Mouse (Mus musculus) C2C12 (cell line): Measurements from ENCODE around the gene Trh. TPM values are rescaled to one million over a fixed set of nuclear protein-coding genes. Genes with fewer than 3 reads are reported as not detected.
A peak's percentile ranks its signal among the peaks of the same experiment; 100 is the strongest.

Source experiments
- H3K27me3 ChIP-seq: one replicate; pipeline ENCODE4 v1.6.1; 2011; ENCODE audit not compliant: control insufficient read depth, insufficient read depth, insufficient read length
- H3K36me3 ChIP-seq: one replicate; pipeline ENCODE4 v1.6.1; 2011; ENCODE audit not compliant: control insufficient read depth, insufficient read depth
- H3K4me3 ChIP-seq: one replicate; pipeline ENCODE4 v1.5.1; 2011; ENCODE audit warnings: mild to moderate bottlenecking, control low read depth; ENCODE audit not compliant: poor library complexity, insufficient read depth, severe bottlenecking
- H3K79me2 ChIP-seq: one replicate; pipeline ENCODE4 v1.6.1; 2011; ENCODE audit not compliant: control insufficient read depth, insufficient read depth
- H3K79me3 ChIP-seq: one replicate; pipeline ENCODE4 v1.6.1; 2011; ENCODE audit warnings: low read depth, control low read depth
- H3ac ChIP-seq: one replicate; pipeline ENCODE3; 2011; ENCODE audit warnings: low read depth; ENCODE audit not compliant: control insufficient read depth, insufficient read length
- CEBPB ChIP-seq: IDR thresholded peaks from one replicate; pipeline ENCODE4 v1.6.1; 2011; ENCODE audit warnings: low read depth, mild to moderate bottlenecking, control low read depth, moderate library complexity
- CTCF ChIP-seq: IDR thresholded peaks from one replicate; pipeline ENCODE4 v1.5.1; 2011; ENCODE audit not compliant: control insufficient read depth, insufficient read depth, insufficient read length
- FOSL1 ChIP-seq: IDR thresholded peaks from one replicate; pipeline ENCODE4 v1.8.0; 2011; ENCODE audit warnings: mild to moderate bottlenecking, low read length; ENCODE audit not compliant: poor library complexity, insufficient read depth, severe bottlenecking
- MAX ChIP-seq: IDR thresholded peaks from one replicate; pipeline ENCODE4 v1.6.1; 2011; ENCODE audit warnings: mild to moderate bottlenecking, control low read depth
- MYOD1 ChIP-seq: IDR thresholded peaks from one replicate; pipeline ENCODE4 v1.6.1; 2011; ENCODE audit warnings: low read depth; ENCODE audit not compliant: control insufficient read depth, insufficient read length
- MYOG ChIP-seq: IDR thresholded peaks from one replicate; pipeline ENCODE4 v1.6.1; 2011; ENCODE audit not compliant: control insufficient read depth, insufficient read length; ENCODE audit errors: extremely low read depth
- USF1 ChIP-seq: IDR thresholded peaks from one replicate; pipeline ENCODE4 v1.6.1; 2011; ENCODE audit warnings: low read depth, mild to moderate bottlenecking, control low read depth, moderate library complexity
- polyA plus RNA-seq: library from polyadenylated mRNA; unstranded; fragments of >200 nt; fragmentation: generic; extraction: Trizol; gene quantifications from one replicate; pipeline ENCODE4 v1.2.1, GENCODE M21; 2012; ENCODE audit warnings: missing spikeins

The Trh gene
- polyA plus RNA-seq, 1 experiment = not detected

DNA sequence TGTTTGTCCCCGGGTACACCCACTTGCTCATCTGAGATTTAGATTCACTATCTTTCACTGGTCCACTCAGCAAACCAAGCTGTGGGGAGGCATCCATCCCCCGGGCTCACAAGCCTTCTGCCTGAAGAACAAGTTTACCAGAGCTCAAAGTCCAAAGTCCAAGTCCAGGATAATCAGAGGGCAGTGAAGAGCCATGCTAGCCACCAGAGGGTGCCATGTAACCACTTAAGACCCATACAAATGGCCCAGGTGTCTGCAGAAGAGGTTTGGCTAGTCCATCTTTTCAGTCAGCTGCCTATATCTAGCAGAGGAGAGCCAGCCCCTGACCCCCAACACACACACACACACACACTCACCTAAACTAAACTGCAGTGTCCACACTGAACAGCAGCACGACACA lies 25.0 kb downstream of the Trh start:
- Histone ChIP-seq H3K27me3 (peaks cover 22% of the 10 kb centered on the region), H3K36me3 (no peaks in the 10 kb centered on the region), H3K4me3 (no peak overlapping the region), H3ac (no peak overlapping the region), H3K79me3 (peaks cover under 1% of the 10 kb centered on the region), H3K79me2 (peaks cover 2% of the 10 kb centered on the region)
- TF ChIP-seq FOSL1 (no peak), CTCF (peak; percentile 6), CEBPB (no peak), MYOG (no peak)

DNA sequence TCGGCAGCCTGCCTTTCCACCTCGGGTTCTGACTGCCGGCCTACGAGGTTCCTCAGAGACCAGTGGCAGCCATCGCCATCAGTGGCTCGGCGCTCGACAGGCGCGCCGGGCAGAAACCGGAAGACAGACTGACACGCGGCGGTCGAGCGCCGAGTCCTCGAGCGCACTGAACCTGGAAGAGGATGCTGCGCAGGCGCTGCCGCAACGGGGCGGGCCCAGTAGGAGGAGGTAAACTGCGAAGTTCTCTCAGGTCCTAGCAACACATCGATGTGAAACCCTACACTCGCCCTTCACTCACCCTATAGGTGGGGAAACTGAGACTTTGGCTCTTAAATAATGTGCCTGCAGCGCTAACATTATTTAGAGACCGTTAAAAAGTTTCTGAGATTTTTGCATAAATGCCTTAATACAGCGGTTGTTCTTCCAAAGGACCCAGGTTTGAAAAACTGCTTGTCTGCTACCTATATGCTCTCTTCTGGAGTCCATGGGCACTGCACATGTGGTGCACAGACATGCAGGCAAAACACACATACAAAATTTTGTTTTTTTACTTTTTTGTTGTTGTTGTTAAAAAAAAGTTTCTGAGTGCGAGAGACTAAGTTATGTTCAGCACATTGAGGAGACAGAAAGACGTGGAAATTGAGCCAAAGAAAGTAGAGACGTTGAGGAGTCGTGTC lies 29.5 kb downstream of the Trh start, which contains the start of gene Rbsn:
Rbsn (minus strand) TSS at position 153 of the 677 bp plus-strand sequence.
- peak within 1 kb of the TSS; percentile 87 for H3K4me3 ChIP-seq
- peaks cover 25% of the 10 kb centered on the region for H3K79me3 ChIP-seq
- H3K27me3 ChIP-seq = peaks cover 2% of the 10 kb centered on the region
- TF ChIP-seq MYOD1 (no peak), FOSL1 (no peak), MYOG (no peak), CTCF (no peak), USF1 (no peak), MAX (peak; percentile 63), CEBPB (no peak)
- H3K79me2 ChIP-seq = peaks cover 39% of the 10 kb centered on the region
- peak within 1 kb of the TSS; percentile 98 for H3ac ChIP-seq
- H3K36me3 ChIP-seq = peaks cover 5% of the 10 kb centered on the region

DNA sequence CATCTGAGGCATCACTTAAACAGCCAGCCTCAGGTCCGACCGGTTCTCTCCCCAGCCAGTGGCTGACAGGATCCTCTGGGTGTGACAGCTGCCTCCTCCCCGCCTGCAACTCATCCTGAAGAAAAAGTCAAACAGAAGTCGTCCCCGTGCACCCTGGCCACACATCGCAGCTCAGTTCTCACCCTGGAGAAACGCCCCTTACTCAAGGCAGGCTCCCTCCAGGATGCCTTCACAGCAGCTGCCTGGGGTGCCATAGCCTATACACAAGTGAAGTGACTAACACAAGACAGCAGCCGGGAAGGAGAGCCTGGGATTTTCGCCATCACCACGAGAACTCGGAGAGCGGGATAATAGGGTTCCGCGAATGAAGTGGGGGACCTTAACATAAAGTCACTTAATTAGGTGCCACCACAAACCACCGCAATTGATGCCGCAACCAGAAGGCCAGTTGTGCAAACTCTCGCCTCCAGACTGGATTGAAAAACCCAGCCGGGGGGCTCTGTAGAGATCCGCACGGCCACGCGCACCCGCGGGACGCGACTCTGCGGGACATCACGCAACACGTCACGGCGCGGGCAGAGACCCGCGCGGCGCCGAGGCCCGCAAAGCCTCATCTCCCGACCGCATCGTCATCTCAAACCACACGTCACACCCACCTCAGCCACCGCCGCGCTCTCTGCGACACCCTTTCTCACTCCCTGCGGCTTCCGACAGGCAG lies 30.2 kb downstream of the Trh start:
- H3K36me3 ChIP-seq = peaks cover 5% of the 10 kb centered on the region
- H3K27me3 ChIP-seq = no peaks in the 10 kb centered on the region
- H3K79me3 ChIP-seq = peaks cover 27% of the 10 kb centered on the region
- H3K4me3 ChIP-seq = peak overlapping the region; percentile 87
- peaks cover 39% of the 10 kb centered on the region for H3K79me2 ChIP-seq
- TF ChIP-seq MYOD1 = no peak
- no peak for TF ChIP-seq USF1
- TF ChIP-seq MYOG = no peak
- TF ChIP-seq CEBPB = no peak
- TF ChIP-seq MAX = no peak
- TF ChIP-seq FOSL1 = no peak
- TF ChIP-seq CTCF = no peak
- H3ac ChIP-seq = peak overlapping the region; percentile 98

- H3K79me3 ChIP-seq = no peaks in the 10 kb centered on the region
- no peak for TF ChIP-seq MYOG
- TF ChIP-seq CEBPB = peak; percentile 15
- H3K27me3 ChIP-seq = no peaks in the 10 kb centered on the region
- peaks cover 56% of the 10 kb centered on the region for H3K36me3 ChIP-seq
- H3K4me3 ChIP-seq = no peak overlapping the region
- no peaks in the 10 kb centered on the region for H3K79me2 ChIP-seq
- H3ac ChIP-seq = no peak overlapping the region
Measured at GRCm38 (mm10) chr6:92199414-92199813, 45.0 kb downstream of the Trh start.

Other genes with a start within 250 kb of the Trh start
- gene Nr2c2, start 153.3 kb downstream of the Trh start, polyA plus RNA-seq = 5.6 TPM
- gene Mrps25, start 60.6 kb downstream of the Trh start, polyA plus RNA-seq = 79.4 TPM
- gene Rbsn, start 29.7 kb downstream of the Trh start, polyA plus RNA-seq = 9.4 TPM